Mouse (Mus musculus) lung, adult 2 months (tissue): ENCODE measurements around the gene Lrtm1.

ENCODE experiments used
- CTCF ChIP-seq: fragments of 200-500 bp; IDR thresholded peaks from 2 replicates; pipeline ENCODE4 v1.5.1; 2011; ENCODE audit warnings: mild to moderate bottlenecking, low read length, control low read depth; ENCODE audit not compliant: insufficient read depth
- POLR2A ChIP-seq: fragments of 200-500 bp; IDR thresholded peaks from 2 replicates; pipeline ENCODE4 v1.6.1; 2011; ENCODE audit warnings: low read depth, mild to moderate bottlenecking, control low read depth, low read length, borderline replicate concordance; ENCODE audit errors: extremely low read depth

GRCm38 (mm10) chr14:29028391-29029106 is 10.5 kb downstream of the Lrtm1 start:
- TF ChIP-seq CTCF (no peak), POLR2A (no peak)
